Mouse (Mus musculus): ENCODE results near the gene Dnttip2.

The Dnttip2 gene

GRCm38 (mm10) chr3:122274241-122275024 is at the start of gene Dnttip2:
Gene Dnttip2 (plus strand): TSS chr3:122274388.
- TF ChIP-seq GATA4 (IDR thresholded peaks at IDR 0.05; ENCODE audit: insufficient replicate concordance, low read length) = peak; percentile 25; the same call in 1 of the 2 replicates

DNA sequence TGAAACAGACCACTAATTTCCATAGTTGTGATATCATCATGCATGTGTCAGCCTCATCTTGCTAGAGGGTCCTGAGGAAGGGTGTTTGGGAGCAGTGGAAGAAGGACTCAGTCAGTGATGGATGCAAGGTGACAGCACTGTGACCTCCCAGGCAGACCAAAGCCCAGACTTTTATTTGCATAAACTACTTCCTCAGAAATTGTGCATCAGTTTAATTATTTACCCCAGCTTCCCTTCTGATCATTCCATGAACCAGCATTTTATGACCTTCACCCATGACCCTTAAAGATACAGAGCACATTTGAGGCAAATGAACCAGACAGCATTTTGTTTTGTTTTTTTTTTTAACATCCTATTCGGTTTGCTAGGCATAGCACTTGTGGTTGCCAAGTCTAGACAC is 38.4 kb upstream of the Dnttip2 start:
- no peak for TF ChIP-seq GATA4 (IDR thresholded peaks at IDR 0.05; ENCODE audit: insufficient replicate concordance, low read length)

GRCm38 (mm10) chr3:122242876-122243275 is 31.3 kb upstream of the Dnttip2 start:
- TF ChIP-seq GATA4 (IDR thresholded peaks at IDR 0.05; ENCODE audit: insufficient replicate concordance, low read length) = no peak

DNA sequence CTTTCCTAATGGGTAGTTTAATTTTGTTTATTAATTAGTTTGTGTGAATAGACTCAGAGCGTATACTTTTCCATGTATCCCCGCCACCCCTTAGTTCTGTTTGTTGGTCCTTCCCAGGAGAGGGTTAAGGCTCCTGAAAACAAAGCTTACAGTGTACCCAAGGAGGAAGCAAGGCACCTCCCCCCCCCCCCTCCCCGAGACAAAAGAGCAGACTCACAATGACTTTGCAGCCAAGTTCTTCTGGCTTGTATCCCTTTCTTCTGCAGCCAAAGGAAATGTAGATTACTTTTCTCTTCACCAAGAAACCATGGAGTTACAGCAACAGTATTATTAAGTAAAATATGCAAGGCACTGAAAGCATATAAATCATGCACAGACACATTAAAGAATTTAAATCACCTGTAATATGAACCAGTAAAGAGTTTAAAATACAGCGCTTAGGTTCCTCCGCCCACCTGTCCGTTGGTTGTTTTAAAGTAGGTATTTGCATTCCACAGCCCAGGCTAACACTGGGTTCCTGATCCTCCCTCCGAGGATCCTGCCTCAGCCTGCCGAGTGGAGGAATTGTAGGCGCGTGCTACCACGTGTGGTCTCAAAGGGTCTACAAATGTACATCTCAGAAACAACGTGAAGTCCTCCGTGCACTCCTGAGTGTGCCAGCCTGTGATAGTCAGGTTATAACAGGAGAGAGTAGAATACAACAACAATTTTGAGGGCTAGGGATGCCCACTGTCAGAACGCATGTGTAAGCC is 30.6 kb upstream of the Dnttip2 start:
- TF ChIP-seq GATA4 (IDR thresholded peaks at IDR 0.05; ENCODE audit: insufficient replicate concordance, low read length) = no peak

DNA sequence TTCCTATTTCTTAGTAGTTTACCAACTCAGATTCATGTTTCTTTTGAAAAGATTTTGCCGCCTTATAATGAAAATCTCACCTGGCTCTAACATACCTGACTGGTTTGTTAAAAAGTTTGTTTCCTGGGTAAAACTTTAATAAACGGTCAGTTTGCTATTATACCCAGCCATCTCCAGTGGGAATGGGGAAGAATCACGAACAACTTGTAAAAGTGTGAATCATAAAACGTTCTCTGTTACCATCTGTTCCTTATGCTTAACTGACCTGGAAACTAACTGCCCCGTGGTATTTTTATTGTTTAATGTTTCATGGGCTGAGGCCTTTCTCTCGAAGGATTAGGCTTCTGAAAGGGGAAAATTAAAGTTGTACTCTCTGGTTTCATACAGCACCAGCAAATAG is 29.4 kb upstream of the Dnttip2 start:
- TF ChIP-seq GATA4 (IDR thresholded peaks at IDR 0.05; ENCODE audit: insufficient replicate concordance, low read length) = no peak

- no peak for TF ChIP-seq GATA4 (IDR thresholded peaks at IDR 0.05; ENCODE audit: insufficient replicate concordance, low read length)
Observed at GRCm38 (mm10) chr3:122245215-122245877, 28.8 kb upstream of the Dnttip2 start, which contains the start of gene Gclm. Gene Gclm (plus strand): TSS chr3:122245557.

DNA sequence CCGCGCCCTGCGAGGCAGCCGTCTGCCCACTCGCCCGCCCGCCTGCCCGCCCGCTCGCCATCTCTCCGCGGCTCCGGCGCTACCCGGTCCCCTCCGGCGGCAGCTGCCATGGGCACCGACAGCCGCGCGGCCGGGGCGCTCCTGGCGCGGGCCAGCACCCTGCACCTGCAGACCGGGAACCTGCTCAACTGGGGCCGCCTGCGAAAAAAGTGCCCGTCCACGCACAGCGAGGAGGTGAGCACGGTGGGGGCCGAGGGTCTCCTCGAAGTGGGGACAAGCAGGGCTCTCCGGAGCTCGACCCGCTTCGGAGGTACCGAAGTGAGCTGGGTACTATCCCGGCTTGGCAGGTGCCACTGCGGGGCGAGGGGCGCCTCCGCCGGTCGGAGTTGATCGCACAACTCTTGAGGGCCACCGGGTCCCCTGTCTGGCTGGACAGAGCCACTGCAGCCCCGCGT is 28.3 kb upstream of the Dnttip2 start:
- no peak for TF ChIP-seq GATA4 (IDR thresholded peaks at IDR 0.05; ENCODE audit: insufficient replicate concordance, low read length)

GRCm38 (mm10) chr3:122246406-122246805 is 27.8 kb upstream of the Dnttip2 start:
- no peak for TF ChIP-seq GATA4 (IDR thresholded peaks at IDR 0.05; ENCODE audit: insufficient replicate concordance, low read length)

GRCm38 (mm10) chr3:122246986-122247767 is 27.0 kb upstream of the Dnttip2 start:
- peak; percentile 98 for TF ChIP-seq GATA4 (IDR thresholded peaks at IDR 0.05; ENCODE audit: insufficient replicate concordance, low read length)

DNA sequence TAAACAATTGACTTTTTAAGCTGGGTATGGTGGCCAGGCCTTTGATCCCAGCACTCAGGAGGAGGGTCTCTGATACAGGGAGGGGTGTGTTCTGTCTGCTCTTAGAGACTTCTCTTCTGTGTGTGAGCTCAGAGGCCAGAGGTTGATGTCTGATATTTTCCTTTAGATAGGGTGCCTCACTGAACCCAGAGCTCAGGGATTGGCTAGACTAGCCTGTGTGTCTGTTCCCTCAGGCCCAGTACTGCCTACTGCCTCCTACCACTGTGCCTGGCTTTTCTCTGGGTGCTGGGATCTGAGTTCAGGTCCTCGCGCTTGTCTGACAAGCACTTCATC is 26.5 kb upstream of the Dnttip2 start:
- no peak for TF ChIP-seq GATA4 (IDR thresholded peaks at IDR 0.05; ENCODE audit: insufficient replicate concordance, low read length)

DNA sequence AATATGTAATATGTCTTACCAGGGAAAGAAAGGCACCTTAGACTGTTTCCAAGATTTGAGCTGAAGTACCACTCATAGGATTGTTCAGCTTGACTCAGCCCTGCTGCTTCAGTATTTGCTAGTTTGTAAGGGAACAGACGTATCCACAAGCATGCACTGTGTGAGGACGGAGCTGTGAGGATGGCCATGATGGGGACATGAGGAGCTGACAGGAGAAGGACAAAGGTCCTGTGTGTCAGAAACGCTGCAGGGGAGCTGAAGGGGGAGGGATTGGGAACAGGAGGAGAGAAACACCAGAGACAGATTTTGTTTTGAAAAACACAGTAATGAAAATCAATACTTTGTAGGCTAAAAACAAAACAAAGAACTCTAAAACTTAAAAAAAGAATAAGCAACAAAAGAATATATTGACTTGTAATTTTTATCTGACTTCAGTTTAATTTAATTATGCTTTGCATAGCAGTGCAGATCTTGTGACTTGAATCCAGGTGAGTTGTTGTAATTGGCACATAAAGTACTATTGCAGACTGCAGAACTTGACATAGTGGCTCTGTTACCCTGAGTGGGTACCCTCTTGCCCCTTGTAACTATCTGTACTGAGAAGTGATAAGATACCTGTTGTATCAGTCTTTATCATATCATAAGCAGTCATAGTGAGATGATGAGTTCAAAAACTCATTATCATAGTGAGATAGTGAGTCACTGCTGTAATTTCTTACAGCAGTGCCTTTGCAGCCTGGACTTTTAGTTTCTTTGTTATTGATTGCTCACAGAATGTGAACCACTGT is 21.5 kb upstream of the Dnttip2 start:
- TF ChIP-seq GATA4 (IDR thresholded peaks at IDR 0.05; ENCODE audit: insufficient replicate concordance, low read length) = no peak

- no peak for TF ChIP-seq GATA4 (IDR thresholded peaks at IDR 0.05; ENCODE audit: insufficient replicate concordance, low read length)
Observed at GRCm38 (mm10) chr3:122269986-122270385, 4.2 kb upstream of the Dnttip2 start.

GRCm38 (mm10) chr3:122273407-122274240 is 564 bp upstream of the Dnttip2 start:
- no peak for TF ChIP-seq GATA4 (IDR thresholded peaks at IDR 0.05; ENCODE audit: insufficient replicate concordance, low read length)
